Mouse (Mus musculus) liver, postnatal 0 days (tissue): Measurements from ENCODE around the gene Golga4.

Source experiments
- CTCF ChIP-seq: sonication (generic); IDR thresholded peaks from 2 replicates; pipeline ENCODE4 v1.5.1; 2016; ENCODE audit warnings: antibody characterized with exemption, low read depth
- EP300 ChIP-seq: IDR thresholded peaks from 2 replicates; pipeline ENCODE4 v1.6.1; 2016; ENCODE audit warnings: antibody characterized with exemption, low read depth, mild to moderate bottlenecking

DNA sequence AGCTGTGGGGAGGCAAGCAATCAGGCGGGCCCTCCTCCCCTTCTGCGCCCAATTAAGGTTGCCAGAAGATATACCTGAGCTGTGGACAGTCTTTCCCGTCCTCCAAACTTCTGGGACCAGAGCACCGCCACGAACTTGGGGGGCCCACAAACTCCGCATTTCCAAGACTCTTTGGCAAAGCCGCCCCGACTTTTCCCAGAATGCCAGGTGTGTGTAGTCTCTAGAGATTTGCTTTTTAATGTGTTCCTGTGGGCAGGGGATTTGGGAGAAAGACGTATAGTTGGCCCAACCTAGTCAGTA, 19.0 kb upstream of the Golga4 start:
- TF ChIP-seq CTCF (no peak), EP300 (no peak)
